Mouse (Mus musculus) intestine, embryonic 15.5 days (tissue): ENCODE results near the gene Rnf225. TPM values are rescaled to one million over a fixed set of nuclear protein-coding genes. Genes with fewer than 3 reads are reported as not detected.
"Not testable (repeated sequence)": the region's sequence is repeated elsewhere in the genome, so short reads cannot be mapped to it uniquely, and the experiment has no call there.

Source experiments
- ATAC-seq: fragments of 200-750 bp; cut with Nextera tagmentation; 2 replicates; pipeline ENCODE4 v1.8.0; 2017; ENCODE audit warnings: moderate TSS enrichment, moderate library complexity
- H3K27ac ChIP-seq: fragments of 300-500 bp; sonication (generic); 2 replicates; pipeline ENCODE4 v1.5.1; 2015; ENCODE audit warnings: mild to moderate bottlenecking, inconsistent platforms
- H3K27me3 ChIP-seq: fragments of 300-500 bp; sonication (generic); replicated peaks from 2 replicates; pipeline ENCODE4 v1.6.1; 2015; ENCODE audit warnings: inconsistent platforms
- H3K36me3 ChIP-seq: fragments of 300-500 bp; sonication (generic); 2 replicates; pipeline ENCODE4 v1.6.1; 2015; ENCODE audit warnings: inconsistent platforms
- H3K4me1 ChIP-seq: fragments of 300-500 bp; sonication (generic); replicated peaks from 2 replicates; pipeline ENCODE4 v1.6.1; 2015; ENCODE audit warnings: inconsistent platforms
- H3K4me2 ChIP-seq: fragments of 300-500 bp; sonication (generic); replicated peaks from 2 replicates; pipeline ENCODE4 v1.6.1; 2015; ENCODE audit warnings: mild to moderate bottlenecking, inconsistent platforms
- H3K4me3 ChIP-seq: fragments of 300-500 bp; sonication (generic); replicated peaks from 2 replicates; pipeline ENCODE4 v1.5.1; 2015; ENCODE audit warnings: inconsistent platforms
- H3K9ac ChIP-seq: fragments of 300-500 bp; sonication (generic); 2 replicates; pipeline ENCODE4 v1.6.1; 2015; ENCODE audit warnings: inconsistent platforms
- H3K9me3 ChIP-seq: fragments of 300-500 bp; sonication (generic); 2 replicates; pipeline ENCODE4 v1.6.1; 2016; ENCODE audit warnings: inconsistent platforms
- WGBS: fragments of 180-500 bp; shearing (Covaris S2); methylation state at CpG from one replicate; pipeline ENCODE4 v1.1.7; 2015; 5-methylcytosine and 5-hydroxymethylcytosine counted together
- polyA plus RNA-seq: library from polyadenylated mRNA; unstranded; fragments of >200 nt; fragmentation: Nextera tagmentation; extraction: Ambion mirVana; gene quantifications from 2 replicates; pipeline ENCODE4 v1.2.1, GENCODE M21; 2015

The Rnf225 gene
- polyA plus RNA-seq, 1 experiment from 2014 or later, result 0.33 TPM

- not testable (repeated sequence) for H3K9me3 ChIP-seq, H3K9ac ChIP-seq, H3K27ac ChIP-seq, H3K4me1 ChIP-seq, H3K4me2 ChIP-seq, H3K36me3 ChIP-seq, ATAC-seq, H3K27me3 ChIP-seq, H3K4me3 ChIP-seq
- 84% methylated on average over 4 of the region's 4 CpGs for WGBS
Observed at GRCm38 (mm10) chr7:12937254-12937803, 10.1 kb downstream of the Rnf225 start.

GRCm38 (mm10) chr7:12940599-12940998 is 13.4 kb downstream of the Rnf225 start:
- no peak for ATAC-seq
- H3K4me2 ChIP-seq, result no peak overlapping the region
- 84% methylated on average over 4 of the region's 4 CpGs for WGBS
- no peaks in the 10 kb centered on the region for H3K9me3 ChIP-seq
- H3K27ac ChIP-seq, result no peak overlapping the region
- no peaks in the 10 kb centered on the region for H3K36me3 ChIP-seq
- no peaks in the 10 kb centered on the region; the same call in 1 of the 2 replicates for H3K27me3 ChIP-seq
- H3K9ac ChIP-seq, result no peak overlapping the region
- no peaks in the 10 kb centered on the region for H3K4me1 ChIP-seq
- H3K4me3 ChIP-seq, result no peak overlapping the region

- Histone ChIP-seq H3K27me3 (no peaks in the 10 kb centered on the region; the same call in 1 of the 2 replicates), H3K4me2 (no peak overlapping the region), H3K4me3 (no peak overlapping the region), H3K4me1 (no peaks in the 10 kb centered on the region), H3K9me3 (no peaks in the 10 kb centered on the region), H3K27ac (no peak overlapping the region), H3K9ac (no peak overlapping the region), H3K36me3 (no peaks in the 10 kb centered on the region)
- no peak for ATAC-seq
Observed at GRCm38 (mm10) chr7:12943488-12943887, 16.3 kb downstream of the Rnf225 start.

DNA sequence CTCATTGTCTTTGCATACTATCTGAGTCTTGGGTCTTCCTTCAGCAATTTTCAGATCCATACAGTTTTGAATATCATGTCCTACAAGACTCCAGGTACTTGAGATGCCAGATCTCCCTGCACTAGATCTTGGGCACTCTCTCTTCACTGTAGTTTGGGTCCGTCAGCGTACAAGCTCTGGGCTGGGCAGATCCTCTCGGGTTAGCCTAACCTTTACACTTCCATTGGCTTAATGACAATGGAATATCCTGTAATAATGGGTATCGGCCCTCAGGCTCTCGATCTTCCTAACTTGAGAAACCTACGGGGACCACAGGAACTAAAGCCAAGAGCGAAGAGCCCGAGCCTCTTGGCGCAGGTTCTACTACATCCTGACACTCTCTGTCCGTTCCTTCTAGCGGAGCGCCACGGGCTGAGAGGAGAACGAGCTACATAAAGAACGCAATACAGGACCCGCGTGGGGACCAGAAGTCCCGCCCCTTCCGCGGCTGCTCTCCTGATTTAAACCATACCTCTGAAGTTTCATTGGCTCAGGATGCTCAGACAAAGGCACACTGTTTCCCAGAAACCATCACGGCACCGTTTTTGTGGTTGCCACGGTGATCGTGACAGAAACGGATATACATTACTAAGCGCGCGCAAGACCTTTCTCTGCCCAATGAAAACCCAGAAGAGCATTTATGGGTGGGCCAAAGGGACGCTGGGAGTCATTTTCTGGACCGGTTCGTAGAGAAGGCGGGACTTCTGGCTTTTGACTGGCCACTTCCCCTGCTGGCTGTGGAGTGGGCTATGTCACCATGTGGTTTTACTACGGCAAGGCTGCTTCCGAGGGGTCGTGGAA is 22.0 kb downstream of the Rnf225 start:
- no peaks in the 10 kb centered on the region for H3K9me3 ChIP-seq
- H3K9ac ChIP-seq, result peak overlapping the region; percentile 44
- peak overlapping the region; percentile 65 for H3K27ac ChIP-seq
- no peaks in the 10 kb centered on the region for H3K27me3 ChIP-seq
- peak overlapping the region; percentile 81 for H3K4me2 ChIP-seq
- 8% methylated on average over 35 of the region's 35 CpGs for WGBS
- ATAC-seq, result peak; percentile 98
- H3K36me3 ChIP-seq, result no peaks in the 10 kb centered on the region
- H3K4me3 ChIP-seq, result peak overlapping the region; percentile 44
- H3K4me1 ChIP-seq, result peaks cover 6% of the 10 kb centered on the region; the same call in 1 of the 2 replicates

- peak; percentile 83 for ATAC-seq
- H3K9me3 ChIP-seq, result no peaks in the 10 kb centered on the region
- WGBS, result 2% methylated on average over 16 of the region's 16 CpGs
- peak overlapping the region; percentile 81 for H3K4me2 ChIP-seq
- peak overlapping the region; percentile 59 for H3K27ac ChIP-seq
- H3K4me1 ChIP-seq, result peaks cover 6% of the 10 kb centered on the region; the same call in 1 of the 2 replicates
- H3K4me3 ChIP-seq, result peak overlapping the region; percentile 44
- H3K36me3 ChIP-seq, result no peaks in the 10 kb centered on the region
- no peaks in the 10 kb centered on the region for H3K27me3 ChIP-seq
- H3K9ac ChIP-seq, result peak overlapping the region; percentile 44
Observed at GRCm38 (mm10) chr7:12949872-12950229, 22.6 kb downstream of the Rnf225 start.

- Histone ChIP-seq H3K4me3 (no peak overlapping the region), H3K9ac (no peak overlapping the region), H3K27ac (no peak overlapping the region), H3K9me3 (no peaks in the 10 kb centered on the region), H3K27me3 (no peaks in the 10 kb centered on the region), H3K36me3 (no peaks in the 10 kb centered on the region), H3K4me2 (no peak overlapping the region), H3K4me1 (peaks cover 6% of the 10 kb centered on the region; the same call in 1 of the 2 replicates)
- 49% methylated on average over 3 of the region's 3 CpGs for WGBS
- no peak for ATAC-seq
Observed at GRCm38 (mm10) chr7:12954896-12955295, 27.7 kb downstream of the Rnf225 start.

GRCm38 (mm10) chr7:12957511-12957910 is 30.3 kb downstream of the Rnf225 start:
- no peak for ATAC-seq
- no peak overlapping the region for H3K9ac ChIP-seq
- no peaks in the 10 kb centered on the region for H3K27me3 ChIP-seq
- H3K36me3 ChIP-seq, result no peaks in the 10 kb centered on the region
- H3K9me3 ChIP-seq, result no peaks in the 10 kb centered on the region
- H3K27ac ChIP-seq, result no peak overlapping the region
- no peaks in the 10 kb centered on the region for H3K4me1 ChIP-seq
- 72% methylated on average over 5 of the region's 5 CpGs for WGBS
- no peak overlapping the region for H3K4me2 ChIP-seq
- H3K4me3 ChIP-seq, result no peak overlapping the region

DNA sequence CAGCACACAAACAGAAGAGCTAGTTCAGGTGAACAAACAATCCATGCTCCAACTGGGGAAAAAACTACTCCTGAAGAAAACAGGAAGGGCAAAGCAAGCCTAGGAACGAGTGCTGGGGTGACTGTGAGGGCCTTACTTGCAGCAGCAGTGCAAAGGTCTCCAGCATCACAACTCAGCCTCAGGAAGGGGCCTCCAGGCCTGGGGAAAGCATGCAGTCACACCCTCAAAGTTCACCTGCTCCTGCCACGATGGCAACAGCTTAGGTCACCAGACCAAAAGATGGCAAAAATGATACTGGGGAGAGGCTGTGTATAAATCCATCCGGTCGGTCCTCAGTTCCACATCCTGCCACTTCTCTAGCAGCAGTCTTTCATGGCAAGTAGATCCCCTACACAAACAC is 31.7 kb downstream of the Rnf225 start:
- Histone ChIP-seq H3K4me2 (no peak overlapping the region), H3K4me1 (no peaks in the 10 kb centered on the region), H3K27me3 (no peaks in the 10 kb centered on the region), H3K9me3 (no peaks in the 10 kb centered on the region), H3K4me3 (no peak overlapping the region), H3K36me3 (no peaks in the 10 kb centered on the region), H3K9ac (no peak overlapping the region), H3K27ac (0 out of 2 replicates have a peak overlapping the region, but pooled peaks have one; percentile 36)
- 61% methylated on average over 4 of the region's 4 CpGs for WGBS
- ATAC-seq, result peak; percentile 71

- Histone ChIP-seq H3K27me3 (no peaks in the 10 kb centered on the region), H3K4me3 (no peak overlapping the region), H3K36me3 (no peaks in the 10 kb centered on the region), H3K9me3 (no peaks in the 10 kb centered on the region), H3K4me2 (no peak overlapping the region), H3K9ac (no peak overlapping the region), H3K4me1 (no peaks in the 10 kb centered on the region), H3K27ac (no peak overlapping the region)
- ATAC-seq, result no peak
- 39% methylated on average over 4 of the region's 4 CpGs for WGBS
Observed at GRCm38 (mm10) chr7:12959718-12960117, 32.5 kb downstream of the Rnf225 start.

DNA sequence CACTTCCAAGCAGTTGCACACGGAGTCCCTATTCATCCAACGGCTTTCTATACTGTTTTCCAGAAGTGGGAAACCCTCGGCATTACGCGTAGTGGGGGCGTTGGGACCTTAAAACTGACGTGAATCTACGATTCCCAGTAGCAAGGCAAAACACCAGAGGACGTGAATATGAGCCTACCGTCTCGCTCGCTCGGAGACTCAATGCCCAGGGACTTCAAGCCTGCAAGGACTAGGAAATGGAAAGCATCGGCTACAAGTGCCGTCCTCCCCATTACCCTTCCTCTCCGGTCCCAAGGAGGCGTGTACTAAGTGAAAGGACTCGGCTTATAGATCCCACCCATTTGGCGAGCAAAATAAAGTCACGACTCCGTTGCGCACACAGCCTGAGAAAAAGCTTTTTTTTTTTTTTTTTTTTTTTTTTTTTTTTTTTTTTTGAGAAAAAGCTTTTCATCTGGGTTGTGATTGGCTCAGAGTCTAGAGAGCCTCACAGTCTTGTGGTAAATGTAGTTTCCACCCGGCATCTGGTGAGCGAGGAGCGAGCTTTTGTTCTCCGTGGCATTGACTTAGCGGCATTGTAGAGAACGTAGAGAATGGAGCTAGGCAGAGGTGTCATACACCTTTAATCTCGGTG is 34.4 kb downstream of the Rnf225 start:
- 3% methylated on average over 29 of the region's 29 CpGs for WGBS
- Histone ChIP-seq H3K4me3 (peak overlapping the region; percentile 39), H3K4me1 (peaks cover 7% of the 10 kb centered on the region; the same call in 1 of the 2 replicates), H3K9ac (peak overlapping the region; percentile 51), H3K9me3 (no peaks in the 10 kb centered on the region), H3K27me3 (no peaks in the 10 kb centered on the region), H3K27ac (peak overlapping the region; percentile 60), H3K36me3 (no peaks in the 10 kb centered on the region), H3K4me2 (peak overlapping the region; percentile 67)
- ATAC-seq, result peak; percentile 54

DNA sequence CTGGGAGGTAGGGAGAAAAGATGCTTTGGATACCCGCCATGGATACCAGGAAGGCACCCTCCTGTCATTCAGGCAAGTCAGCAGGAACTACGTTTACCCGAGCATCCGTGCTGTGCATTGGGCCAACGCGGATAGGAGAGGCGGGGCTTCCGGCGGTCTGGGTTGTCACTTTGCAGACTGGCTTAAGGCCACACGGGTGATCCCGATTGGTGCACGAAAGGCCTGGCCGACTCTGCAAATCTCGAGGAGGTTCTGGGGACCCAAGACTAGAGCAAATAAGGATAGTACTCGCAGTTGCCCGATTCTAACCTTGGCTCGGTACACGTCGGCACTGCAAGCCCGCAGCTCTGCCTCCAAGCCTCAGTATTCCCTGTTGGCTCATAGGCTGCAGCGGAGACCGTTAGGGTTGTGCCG is 38.5 kb downstream of the Rnf225 start, which contains the start of gene Zfp324:
TSS of gene Zfp324 (plus strand) at position 161 of the 414 bp plus-strand sequence.
- H3K4me1 ChIP-seq, result peaks cover 11% of the 10 kb centered on the region; the same call in 1 of the 2 replicates
- H3K4me2 ChIP-seq, result peak within 1 kb of the TSS; percentile 91
- peaks cover 17% of the 10 kb centered on the region for H3K36me3 ChIP-seq
- H3K9me3 ChIP-seq, result no peaks in the 10 kb centered on the region
- peak; percentile 95 for ATAC-seq
- peak within 1 kb of the TSS; percentile 76 for H3K27ac ChIP-seq
- H3K4me3 ChIP-seq, result peak within 1 kb of the TSS; percentile 82
- WGBS, result 0% methylated on average over 23 of the region's 23 CpGs
- peak within 1 kb of the TSS; percentile 91 for H3K9ac ChIP-seq
- no peaks in the 10 kb centered on the region for H3K27me3 ChIP-seq

DNA sequence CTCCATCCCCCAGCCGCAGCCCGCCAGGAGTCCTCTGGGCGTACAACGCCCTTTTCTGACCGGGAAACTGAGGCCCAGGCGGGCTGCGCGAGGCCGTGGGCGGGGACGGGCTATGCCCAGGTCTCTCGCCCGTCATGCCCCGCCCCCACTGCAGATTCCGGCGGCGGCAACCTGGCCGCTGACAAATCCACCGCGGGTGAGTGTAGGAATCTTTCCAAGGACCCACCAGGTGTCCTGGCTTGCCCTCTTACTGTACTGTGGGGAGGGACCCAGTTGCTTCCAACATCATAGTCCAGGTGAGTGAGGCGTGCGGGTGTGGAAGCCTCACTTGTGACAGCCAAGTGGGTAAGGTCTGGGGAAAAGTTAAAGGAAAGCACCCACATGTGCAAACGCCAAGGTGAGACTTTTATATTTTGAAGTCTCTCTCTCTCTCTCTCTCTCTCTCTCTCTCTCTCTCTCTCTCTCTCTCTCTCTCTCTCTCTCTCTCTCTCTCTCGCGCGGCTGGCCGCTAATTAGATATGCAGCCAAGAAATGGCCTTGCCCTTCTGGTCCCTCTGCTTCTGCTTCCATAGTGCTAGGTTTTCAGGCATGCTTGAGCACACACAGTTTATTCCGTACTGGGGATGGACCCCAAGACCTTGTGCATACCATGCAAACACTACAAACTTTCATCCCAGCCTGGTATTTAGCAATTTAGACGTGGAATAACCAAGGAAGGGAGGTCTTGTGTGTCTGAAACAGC is 39.1 kb downstream of the Rnf225 start:
- H3K9me3 ChIP-seq, result no peaks in the 10 kb centered on the region
- H3K27ac ChIP-seq, result peak overlapping the region; percentile 76
- ATAC-seq, result peak; percentile 85
- peak overlapping the region; percentile 91 for H3K9ac ChIP-seq
- no peaks in the 10 kb centered on the region for H3K27me3 ChIP-seq
- peaks cover 11% of the 10 kb centered on the region; the same call in 1 of the 2 replicates for H3K4me1 ChIP-seq
- H3K36me3 ChIP-seq, result peaks cover 23% of the 10 kb centered on the region
- under 1% methylated on average over 29 of the region's 29 CpGs for WGBS
- H3K4me2 ChIP-seq, result peak overlapping the region; percentile 91
- peak overlapping the region; percentile 82 for H3K4me3 ChIP-seq
